Mouse (Mus musculus) left cerebral cortex, adult 11 months (tissue): Measurements from ENCODE around the gene Csf3.
"Not testable (repeated sequence)": the region's sequence is repeated elsewhere in the genome, so short reads cannot be mapped to it uniquely, and the experiment has no call there.

ENCODE experiments used
- DNase-seq: peaks from one replicate; pipeline ENCODE4 v3.0.0; 2022; ENCODE audit warnings: low spot score

The Csf3 gene

GRCm38 (mm10) chr11:98701213-98701670, at the start of gene Csf3:
Csf3 (plus strand) TSS chr11:98701263.
- DNase-seq, result no peak

- peak; percentile 19 for DNase-seq
Measured at GRCm38 (mm10) chr11:98655076-98655475, 46.0 kb upstream of the Csf3 start.

GRCm38 (mm10) chr11:98660517-98660916, 40.5 kb upstream of the Csf3 start:
- peak; percentile 57 for DNase-seq

- no peak for DNase-seq
Measured at GRCm38 (mm10) chr11:98664091-98664490, 37.0 kb upstream of the Csf3 start, which contains the start of gene Gsdma. Gsdma (plus strand) TSS chr11:98664351.

GRCm38 (mm10) chr11:98668984-98669383, 32.1 kb upstream of the Csf3 start:
- DNase-seq, result no peak

- DNase-seq, result no peak
Measured at GRCm38 (mm10) chr11:98671284-98671815, 29.7 kb upstream of the Csf3 start.

- DNase-seq, result no peak
Measured at GRCm38 (mm10) chr11:98671857-98672256, 29.2 kb upstream of the Csf3 start.

GRCm38 (mm10) chr11:98672482-98672881, 28.6 kb upstream of the Csf3 start:
- no peak for DNase-seq

- not testable (repeated sequence) for DNase-seq
Measured at GRCm38 (mm10) chr11:98673136-98673535, 27.9 kb upstream of the Csf3 start.

GRCm38 (mm10) chr11:98675829-98676363, 25.2 kb upstream of the Csf3 start:
- no peak for DNase-seq

GRCm38 (mm10) chr11:98680023-98680422, 21.0 kb upstream of the Csf3 start:
- DNase-seq, result no peak

GRCm38 (mm10) chr11:98680595-98680994, 20.5 kb upstream of the Csf3 start:
- not testable (repeated sequence) for DNase-seq

- no peak for DNase-seq
Measured at GRCm38 (mm10) chr11:98681186-98681585, 19.9 kb upstream of the Csf3 start.

- DNase-seq, result peak; percentile 93
Measured at GRCm38 (mm10) chr11:98681786-98682745, 19.0 kb upstream of the Csf3 start, which contains the start of gene Psmd3. Psmd3 (plus strand) TSS chr11:98682554.

GRCm38 (mm10) chr11:98682811-98683210, 18.3 kb upstream of the Csf3 start:
- no peak for DNase-seq

- DNase-seq, result no peak
Measured at GRCm38 (mm10) chr11:98685642-98686041, 15.4 kb upstream of the Csf3 start.

GRCm38 (mm10) chr11:98686976-98687375, 14.1 kb upstream of the Csf3 start:
- DNase-seq, result no peak

GRCm38 (mm10) chr11:98688009-98688408, 13.1 kb upstream of the Csf3 start:
- no peak for DNase-seq

- no peak for DNase-seq
Measured at GRCm38 (mm10) chr11:98693201-98693600, 7.9 kb upstream of the Csf3 start.

GRCm38 (mm10) chr11:98693746-98694145, 7.3 kb upstream of the Csf3 start:
- no peak for DNase-seq

- no peak for DNase-seq
Measured at GRCm38 (mm10) chr11:98694301-98694700, 6.8 kb upstream of the Csf3 start.

GRCm38 (mm10) chr11:98695408-98695807, 5.7 kb upstream of the Csf3 start:
- no peak for DNase-seq
